Mouse (Mus musculus) splenic B cell, adult 2 months (primary cell): Measurements from ENCODE around the gene Slc15a1.
A peak's percentile ranks its signal among the peaks of the same experiment; 100 is the strongest.

ENCODE experiments used
- DNase-seq: peaks from one replicate; pipeline ENCODE4 v3.0.0-alpha.2; 2011; ENCODE audit warnings: low read depth, low spot score
- H3K27me3 ChIP-seq: 2 replicates; pipeline ENCODE4 v1.6.1; 2012; ENCODE audit warnings: mild to moderate bottlenecking, low read length, moderate library complexity, mixed read lengths; ENCODE audit not compliant: control insufficient read depth, poor library complexity, insufficient read depth, severe bottlenecking
- H3K36me3 ChIP-seq: 2 replicates; pipeline ENCODE4 v1.6.1; 2012; ENCODE audit warnings: mild to moderate bottlenecking, low read length, moderate library complexity, mixed read lengths; ENCODE audit not compliant: control insufficient read depth, poor library complexity, insufficient read depth, severe bottlenecking

Gene Slc15a1

GRCm38 (mm10) chr14:121451424-121452029, 53.5 kb downstream of the Slc15a1 start:
- no peaks in the 10 kb centered on the region; the same call in 1 of the 2 replicates for H3K27me3 ChIP-seq
- no peaks in the 10 kb centered on the region for H3K36me3 ChIP-seq
- no peak for DNase-seq

GRCm38 (mm10) chr14:121450504-121451423, 54.3 kb downstream of the Slc15a1 start:
- H3K36me3 ChIP-seq = no peaks in the 10 kb centered on the region
- no peaks in the 10 kb centered on the region; the same call in 1 of the 2 replicates for H3K27me3 ChIP-seq
- DNase-seq = peak; percentile 90

- no peak for DNase-seq
- Histone ChIP-seq H3K36me3 (no peaks in the 10 kb centered on the region), H3K27me3 (no peaks in the 10 kb centered on the region; the same call in 1 of the 2 replicates)
Observed at GRCm38 (mm10) chr14:121446951-121447350, 58.1 kb downstream of the Slc15a1 start.

DNA sequence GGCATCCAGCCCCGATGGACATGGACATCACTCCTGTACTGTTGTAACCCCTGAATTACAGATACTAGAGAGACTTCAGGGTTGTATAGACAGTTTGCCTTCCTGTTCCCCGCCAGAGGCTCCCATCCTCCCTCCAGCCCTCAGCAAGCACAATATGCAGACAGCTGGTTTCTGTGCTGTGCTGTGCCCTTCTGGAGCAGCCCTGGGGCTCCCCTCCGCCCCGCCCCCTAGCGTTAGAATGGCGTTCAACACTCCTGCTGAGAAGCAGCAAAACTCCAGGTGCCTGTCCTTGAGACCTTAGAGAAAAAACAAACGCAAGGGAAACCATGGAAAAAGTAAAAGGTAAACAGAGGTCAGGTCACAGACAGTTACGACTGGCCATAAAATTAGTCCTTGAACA, 59.9 kb downstream of the Slc15a1 start:
- no peaks in the 10 kb centered on the region for H3K36me3 ChIP-seq

GRCm38 (mm10) chr14:121440807-121441206, 64.2 kb downstream of the Slc15a1 start:
- DNase-seq = no peak
- H3K27me3 ChIP-seq = no peaks in the 10 kb centered on the region; the same call in 1 of the 2 replicates
- H3K36me3 ChIP-seq = no peaks in the 10 kb centered on the region

More for the DNA sequence above, 59.9 kb downstream of the Slc15a1 start:
- H3K27me3 ChIP-seq = no peaks in the 10 kb centered on the region; the same call in 1 of the 2 replicates
- DNase-seq = peak; percentile 76

DNA sequence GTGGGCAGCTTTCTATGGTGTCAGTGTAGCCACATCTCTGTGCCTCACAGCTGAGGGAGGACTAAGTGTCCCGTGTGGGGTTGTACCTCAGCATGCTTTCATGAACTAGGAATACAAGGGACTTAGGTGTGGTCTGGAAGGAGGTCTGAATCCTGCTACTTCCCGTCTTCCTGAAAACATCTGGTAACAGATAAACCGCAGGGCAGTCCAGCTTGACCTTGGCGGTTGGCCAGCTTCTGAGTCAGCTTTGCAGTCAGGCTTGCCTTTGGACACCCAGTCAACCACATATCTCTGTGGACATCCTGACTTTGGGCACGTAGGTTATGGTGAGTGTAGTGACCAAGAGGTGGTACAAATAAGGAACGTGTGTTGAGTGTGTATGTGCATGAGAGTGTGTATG, 68.0 kb downstream of the Slc15a1 start:
- Histone ChIP-seq H3K27me3 (no peaks in the 10 kb centered on the region), H3K36me3 (no peaks in the 10 kb centered on the region)
- no peak for DNase-seq

- no peaks in the 10 kb centered on the region for H3K36me3 ChIP-seq
- H3K27me3 ChIP-seq = no peaks in the 10 kb centered on the region
- DNase-seq = no peak
Observed at GRCm38 (mm10) chr14:121436455-121436854, 68.6 kb downstream of the Slc15a1 start.

GRCm38 (mm10) chr14:121435794-121436193, 69.3 kb downstream of the Slc15a1 start:
- Histone ChIP-seq H3K27me3 (no peaks in the 10 kb centered on the region), H3K36me3 (no peaks in the 10 kb centered on the region)
- no peak for DNase-seq

GRCm38 (mm10) chr14:121431261-121431660, 73.8 kb downstream of the Slc15a1 start:
- no peaks in the 10 kb centered on the region for H3K27me3 ChIP-seq
- H3K36me3 ChIP-seq = no peaks in the 10 kb centered on the region
- no peak for DNase-seq

GRCm38 (mm10) chr14:121429854-121430535, 75.1 kb downstream of the Slc15a1 start:
- Histone ChIP-seq H3K27me3 (no peaks in the 10 kb centered on the region), H3K36me3 (no peaks in the 10 kb centered on the region)
- DNase-seq = no peak

DNA sequence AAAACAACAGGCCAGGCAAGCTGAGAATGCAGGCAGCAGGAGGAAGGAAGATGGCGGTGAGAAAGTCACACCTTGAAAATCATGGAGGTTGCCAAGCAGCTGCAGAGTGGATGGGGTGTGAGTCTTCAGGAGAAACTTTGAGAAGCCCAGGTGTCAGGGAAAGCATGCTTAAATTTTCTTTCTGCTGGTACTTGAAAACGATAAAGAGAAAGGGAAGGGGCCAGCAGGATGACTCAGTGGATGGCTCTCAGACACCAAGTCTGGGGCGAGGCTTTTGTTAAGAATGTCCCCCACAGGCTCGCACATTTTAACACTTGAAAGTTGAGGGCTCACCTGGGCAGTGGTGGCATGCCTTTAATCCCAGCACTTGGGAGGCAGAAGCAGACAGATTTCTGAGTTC, 76.9 kb downstream of the Slc15a1 start:
- Histone ChIP-seq H3K36me3 (no peaks in the 10 kb centered on the region), H3K27me3 (no peaks in the 10 kb centered on the region)
- DNase-seq = no peak

DNA sequence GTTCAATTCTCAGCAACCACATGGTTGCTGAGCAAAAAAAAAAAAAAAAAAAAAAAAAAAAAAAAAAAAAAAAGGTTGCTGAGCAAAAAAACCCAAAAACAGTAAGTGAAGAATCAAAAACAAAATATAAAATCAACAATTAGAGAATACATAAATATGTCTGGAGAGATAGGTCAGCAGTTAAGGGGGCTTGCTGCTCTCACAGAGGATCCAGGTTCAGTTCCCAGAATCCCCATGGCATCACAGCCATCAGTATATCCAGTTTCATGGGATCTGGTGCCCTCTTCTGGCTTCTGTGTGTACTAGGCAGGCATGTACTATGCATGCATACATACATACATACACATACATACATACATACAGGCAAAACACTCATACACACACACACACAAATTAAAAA, 78.3 kb downstream of the Slc15a1 start:
- peak; percentile 72 for DNase-seq
- Histone ChIP-seq H3K36me3 (no peaks in the 10 kb centered on the region), H3K27me3 (no peaks in the 10 kb centered on the region)

DNA sequence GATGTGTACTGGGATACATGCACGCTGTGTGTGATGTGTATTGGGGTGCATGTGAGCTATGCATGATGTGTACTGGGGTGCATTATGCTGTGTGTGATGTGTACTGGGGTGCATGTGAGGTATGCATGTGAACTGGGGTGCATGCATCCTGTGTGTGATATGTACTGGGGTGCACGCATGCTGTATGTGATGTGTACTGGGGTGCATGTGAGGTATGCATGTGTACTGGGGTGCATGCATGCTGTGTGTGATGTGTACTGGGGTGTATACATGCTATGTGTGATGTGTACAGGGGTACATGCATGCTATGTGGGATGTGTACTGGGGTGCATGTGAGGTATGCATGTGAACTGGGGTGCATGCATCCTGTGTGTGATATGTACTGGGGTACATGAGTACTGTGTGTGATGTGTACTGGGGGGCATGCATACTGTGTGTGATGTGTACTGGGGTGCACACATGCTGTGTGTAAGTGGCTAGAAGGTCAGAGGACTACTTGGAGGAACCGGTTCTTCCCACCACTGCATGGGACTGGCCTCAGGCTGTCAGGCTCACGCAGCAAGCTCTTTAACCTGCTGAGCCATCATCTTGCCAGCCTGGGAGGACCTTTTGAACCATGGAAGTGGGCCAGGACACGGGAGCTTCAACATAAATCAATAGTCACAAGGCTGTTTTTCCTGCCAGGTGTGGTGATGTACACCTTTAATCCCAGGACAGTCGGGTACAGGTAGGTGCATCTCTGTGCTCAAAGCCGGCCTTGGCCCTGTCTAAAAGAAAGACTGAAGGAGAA, 79.9 kb downstream of the Slc15a1 start:
- no peak for DNase-seq
- Histone ChIP-seq H3K36me3 (no peaks in the 10 kb centered on the region), H3K27me3 (no peaks in the 10 kb centered on the region)

DNA sequence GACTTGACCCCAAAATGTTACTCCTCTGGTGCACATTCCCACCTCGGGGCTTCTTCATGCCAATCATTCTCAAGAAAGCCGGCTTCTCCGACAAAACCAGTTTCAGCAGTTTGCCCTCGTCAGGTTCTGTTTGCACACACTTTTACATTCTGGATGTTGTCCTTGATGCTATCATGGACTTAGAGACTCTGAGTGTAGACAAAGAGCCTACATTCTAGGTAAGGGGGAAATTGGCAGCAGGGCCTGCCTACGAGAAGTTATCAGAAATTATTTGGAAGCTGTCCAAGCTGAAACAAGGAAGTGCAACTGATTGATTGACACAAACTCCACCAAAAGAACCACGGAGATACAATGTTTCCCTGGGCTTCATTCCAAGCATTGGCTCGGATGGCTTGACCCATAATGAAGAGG, 81.7 kb downstream of the Slc15a1 start:
- peak; percentile 50 for DNase-seq
- Histone ChIP-seq H3K27me3 (no peaks in the 10 kb centered on the region), H3K36me3 (no peaks in the 10 kb centered on the region)
